Comparison of ENCODE assay signal across 8 mouse cellular contexts in the genomic region with DNA sequence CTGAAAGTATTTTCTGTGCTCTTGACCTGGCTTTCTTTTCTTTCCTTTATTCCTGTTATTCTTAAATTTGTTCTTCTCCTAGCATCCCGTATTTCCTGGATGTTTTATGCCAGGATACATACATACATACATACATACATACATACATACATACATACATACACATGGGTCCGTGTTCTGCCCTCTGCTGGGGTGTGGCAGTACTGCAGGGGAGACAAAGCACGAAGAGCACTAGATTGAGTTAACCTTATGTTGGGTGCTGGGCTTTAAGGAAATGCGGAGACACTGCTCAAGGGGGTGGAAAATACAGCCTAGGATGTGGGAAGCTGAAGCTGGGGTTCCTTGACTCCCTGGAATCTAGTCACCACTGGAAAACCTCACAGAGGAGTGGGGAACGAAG. TPM values are rescaled to one million over a fixed set of nuclear protein-coding genes. Genes with fewer than 3 reads are reported as not detected.
DNase-seq lines count a peak whose midpoint lies in the region; ATAC-seq and TF ChIP-seq lines count a peak whose summit lies in the region.

No protein-coding gene starts in this region.

- H3K36me3 ChIP-seq in forebrain, postnatal 0 days (ENCODE audit: insufficient read depth) = no peaks in the 10 kb centered on the region

- DNase-seq in 416B (ENCODE audit: low read depth) = peak; percentile 72
- peak; percentile 80 to 81 for DNase-seq in CD8-positive naive resting alpha-beta T cell, adult 2 months (ENCODE audit: low read depth in 2 of 2, low spot score in 2 of 2)
- peak; percentile 74 for DNase-seq in c-Kit-positive CD71-positive TER-119-positive erythroid progenitor cells, embryonic 14.5 days (ENCODE audit: low spot score)
- peak; percentile 39 for DNase-seq in forebrain, postnatal 0 days
- DNase-seq in kidney, postnatal 4 days = peak; percentile 85 to 86
- DNase-seq in lung, postnatal 10 days = peak; percentile 67
- peak; percentile 72 for DNase-seq in spleen, adult 12 weeks (ENCODE audit: low spot score)
- DNase-seq in yolk sac, embryonic 10.5 days (ENCODE audit: low spot score) = peak; percentile 43

- TF ChIP-seq CTCF in forebrain, postnatal 0 days (IDR thresholded peaks at IDR 0.05; ENCODE audit: low read depth) = peak; percentile 80

- H3K9me3 ChIP-seq in forebrain, postnatal 0 days (ENCODE audit: low read length) = no peaks in the 10 kb centered on the region

- WGBS in forebrain, postnatal 0 days = 55% methylated on average over 5 of the region's 5 CpGs

- H3K4me1 ChIP-seq in forebrain, postnatal 0 days (ENCODE audit: insufficient read depth) = peaks cover 4% of the 10 kb centered on the region; the same call in 1 of the 2 replicates

- H3K9ac ChIP-seq in forebrain, postnatal 0 days = no peak overlapping the region

- ATAC-seq in forebrain, postnatal 0 days = peak; percentile 50; the same call in 1 of the 2 replicates

- H3K27ac ChIP-seq in forebrain, postnatal 0 days (ENCODE audit: low read depth, low read length) = no peak overlapping the region

- no peaks in the 10 kb centered on the region for H3K27me3 ChIP-seq in forebrain, postnatal 0 days (ENCODE audit: insufficient read depth, low read length)

- no peak overlapping the region for H3K4me2 ChIP-seq in forebrain, postnatal 0 days (ENCODE audit: low read depth)

- H3K4me3 ChIP-seq in forebrain, postnatal 0 days (ENCODE audit: low read depth, low read length) = no peak overlapping the region

RNA-seq across cellular contexts. Expression of a gene that starts 8.1 kb away (rescaled TPM):
- total RNA-seq in forebrain, postnatal 0 days (2014; rRNA removed) = 17.2 and 27.8 TPM in 2 replicates
- polyA plus RNA-seq in forebrain, postnatal 0 days (2015; fragmentation: Nextera tagmentation; extraction: Ambion mirVana) = 61.1 and 74.8 TPM in 2 replicates

RNA-seq across cellular contexts. Expression of a gene that starts 16.0 kb away (rescaled TPM):
- total RNA-seq in forebrain, postnatal 0 days (2014; rRNA removed) = 28.4 and 42.0 TPM in 2 replicates
- 29.0 and 41.5 TPM in 2 replicates for polyA plus RNA-seq in forebrain, postnatal 0 days (2015; fragmentation: Nextera tagmentation; extraction: Ambion mirVana)

RNA-seq across cellular contexts. Expression of a gene that starts 47.9 kb away (rescaled TPM):
- 15.4 and 20.4 TPM in 2 replicates for total RNA-seq in forebrain, postnatal 0 days (2014; rRNA removed)
- 39.8 and 44.4 TPM in 2 replicates for polyA plus RNA-seq in forebrain, postnatal 0 days (2015; fragmentation: Nextera tagmentation; extraction: Ambion mirVana)
